Mouse (Mus musculus): ENCODE measurements around the gene Htr2a.
A peak's percentile ranks its signal among the peaks of the same experiment; 100 is the strongest.

Gene Htr2a

GRCm38 (mm10) chr14:74640819-74641381 lies at the start of gene Htr2a:
Htr2a (plus strand) TSS chr14:74640840.
- DNase-seq = peak; percentile 19 to 28

- no peak for DNase-seq
These were observed 39.1 kb upstream of the Htr2a start for GRCm38 (mm10) chr14:74601333-74602087.

GRCm38 (mm10) chr14:74602543-74602942 lies 38.1 kb upstream of the Htr2a start:
- DNase-seq = peak; percentile 42 to 43

- DNase-seq = no peak
These were observed 37.4 kb upstream of the Htr2a start for GRCm38 (mm10) chr14:74603131-74603766.

- no peak for DNase-seq
These were observed 29.3 kb upstream of the Htr2a start for GRCm38 (mm10) chr14:74611326-74611725.

GRCm38 (mm10) chr14:74618858-74619257 lies 21.8 kb upstream of the Htr2a start:
- DNase-seq = peak; percentile 19 to 45

- DNase-seq = no peak
These were observed 2.6 kb upstream of the Htr2a start for GRCm38 (mm10) chr14:74638071-74638470.

GRCm38 (mm10) chr14:74641668-74642230 lies 1.1 kb downstream of the Htr2a start:
- DNase-seq = peak in 1 of 2 experiments; percentile 4

GRCm38 (mm10) chr14:74643296-74643695 lies 2.7 kb downstream of the Htr2a start:
- peak; percentile 82 to 84 for DNase-seq

- peak; percentile 6 to 7 for DNase-seq
These were observed 5.6 kb downstream of the Htr2a start for GRCm38 (mm10) chr14:74646107-74646793.

GRCm38 (mm10) chr14:74650001-74650400 lies 9.4 kb downstream of the Htr2a start:
- no peak for DNase-seq

GRCm38 (mm10) chr14:74651678-74652077 lies 11.0 kb downstream of the Htr2a start:
- DNase-seq = no peak

GRCm38 (mm10) chr14:74657227-74657626 lies 16.6 kb downstream of the Htr2a start:
- DNase-seq = no peak

GRCm38 (mm10) chr14:74659411-74659841 lies 18.8 kb downstream of the Htr2a start:
- DNase-seq = no peak

- no peak for DNase-seq
These were observed 31.7 kb downstream of the Htr2a start for GRCm38 (mm10) chr14:74672137-74673019.

- no peak for DNase-seq
These were observed 32.3 kb downstream of the Htr2a start for GRCm38 (mm10) chr14:74673020-74673350.

GRCm38 (mm10) chr14:74673584-74673983 lies 32.9 kb downstream of the Htr2a start:
- DNase-seq = no peak

GRCm38 (mm10) chr14:74679841-74680240 lies 39.2 kb downstream of the Htr2a start:
- no peak for DNase-seq

GRCm38 (mm10) chr14:74684298-74684978 lies 43.8 kb downstream of the Htr2a start:
- DNase-seq = no peak

- no peak for DNase-seq
These were observed 51.3 kb downstream of the Htr2a start for GRCm38 (mm10) chr14:74691963-74692362.

GRCm38 (mm10) chr14:74696766-74697165 lies 56.1 kb downstream of the Htr2a start:
- no peak for DNase-seq
